Mouse (Mus musculus): ENCODE measurements around the gene Pdia4. TPM values are rescaled to one million over a fixed set of nuclear protein-coding genes. Genes with fewer than 3 reads are reported as not detected.
"Not testable (repeated sequence)": the region's sequence is repeated elsewhere in the genome, so short reads cannot be mapped to it uniquely, and the experiment has no call there.

Gene Pdia4
- polyA plus RNA-seq, 1 experiment from 2014 or later = 292 TPM

DNA sequence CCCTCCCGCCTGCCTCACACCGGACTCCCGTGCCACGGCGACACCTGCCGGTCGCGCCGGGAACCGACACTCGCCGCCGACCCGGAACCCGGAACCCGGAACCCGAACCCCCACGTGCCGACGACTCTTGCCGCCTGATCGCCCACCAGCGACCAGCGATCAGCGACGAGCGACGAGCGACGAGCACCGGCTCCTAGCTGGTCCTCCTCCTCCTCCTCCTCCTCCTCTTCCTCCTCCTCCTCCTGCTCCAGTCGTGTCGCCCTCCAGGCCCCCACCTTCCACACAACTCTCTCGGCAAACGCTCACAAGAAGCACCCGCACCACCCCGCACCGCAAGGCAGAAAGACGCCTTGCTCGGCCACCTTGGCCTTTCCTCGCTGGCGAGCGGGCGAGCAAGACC is 60.1 kb downstream of the Pdia4 start:
- H3K9me3 ChIP-seq; H3K36me3 ChIP-seq; H3K4me1 ChIP-seq; H3K27ac ChIP-seq; ATAC-seq (ENCODE audit: insufficient number of reproducible peaks, low FRiP score, low TSS enrichment, low read depth); H3K9ac ChIP-seq; H3K4me3 ChIP-seq; H3K4me2 ChIP-seq; H3K27me3 ChIP-seq: not testable (repeated sequence)
- WGBS = 2% methylated on average over 13 of the region's 44 CpGs

DNA sequence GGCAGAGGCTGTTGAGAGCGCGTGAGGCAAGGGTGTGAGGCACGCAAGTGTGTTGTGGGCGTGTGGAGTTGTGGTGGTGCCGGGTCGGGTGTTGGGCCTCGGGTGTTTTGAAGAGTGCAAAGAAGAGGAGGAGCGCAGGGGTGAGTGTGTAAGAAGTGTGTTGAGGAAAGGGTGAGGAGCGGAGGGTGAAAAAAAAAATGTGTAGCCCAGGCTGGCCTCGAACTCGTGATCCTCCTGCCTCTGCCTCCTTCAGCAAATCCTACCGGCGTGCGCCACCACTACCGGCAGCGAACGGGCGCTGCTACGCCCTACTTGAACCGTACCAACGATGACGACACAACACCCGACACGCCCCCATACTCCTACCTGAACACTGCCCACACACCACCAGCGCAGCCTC is 64.9 kb downstream of the Pdia4 start:
- Histone ChIP-seq H3K4me3 (peak overlapping the region; percentile 32), H3K4me2 (peak overlapping the region; percentile 46)
- H3K4me1 ChIP-seq; H3K27ac ChIP-seq; H3K36me3 ChIP-seq; H3K27me3 ChIP-seq; H3K9me3 ChIP-seq; ATAC-seq (ENCODE audit: insufficient number of reproducible peaks, low FRiP score, low TSS enrichment, low read depth); H3K9ac ChIP-seq: not testable (repeated sequence)
- WGBS = 8% methylated on average over 15 of the region's 25 CpGs

DNA sequence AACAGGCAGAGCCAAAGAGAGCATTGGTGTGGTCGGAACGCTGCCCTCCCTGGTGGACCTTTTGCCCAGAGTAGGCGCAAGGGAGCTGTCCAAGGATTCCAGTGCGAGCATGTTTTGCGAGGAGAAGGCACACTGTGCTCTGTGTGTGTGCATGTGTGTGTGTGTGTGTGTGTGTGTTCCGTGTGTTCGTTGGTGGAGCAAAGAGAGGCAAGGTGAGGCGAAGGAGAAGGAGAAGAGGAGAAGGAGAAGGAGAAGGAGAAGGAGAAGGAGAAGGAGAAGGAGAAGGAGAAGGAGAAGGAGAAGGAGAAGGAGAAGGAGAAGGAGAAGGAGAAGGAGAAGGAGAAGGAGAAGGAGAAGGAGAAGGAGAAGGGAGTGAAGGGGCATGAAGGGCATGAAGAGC is 65.3 kb downstream of the Pdia4 start:
- WGBS = 82% methylated on average over 4 of the region's 8 CpGs
- not testable (repeated sequence) for H3K27me3 ChIP-seq; ATAC-seq (ENCODE audit: insufficient number of reproducible peaks, low FRiP score, low TSS enrichment, low read depth); H3K9me3 ChIP-seq; H3K4me1 ChIP-seq; H3K4me2 ChIP-seq; H3K36me3 ChIP-seq; H3K4me3 ChIP-seq; H3K27ac ChIP-seq; H3K9ac ChIP-seq

MicroRNA genes within 50 kb of the gene (microRNA counts, 519-probe panel; counts per million panel counts)
- microRNA mmu-miR-704 = 1,601 counts per million, percentile 20 among the panel's probes with 10 or more counts

Small RNA genes within 50 kb of the gene (microRNA-seq; reads per million reads assigned to microRNA genes)
- gene Mir704 = not detected

Other genes with a start within 250 kb of the Pdia4 start
- 75.2 and 76.6 TPM in 2 replicates for gene Ezh2, start 218.1 kb downstream of the Pdia4 start, polyA plus RNA-seq (2015; fragmentation: Nextera tagmentation; extraction: Ambion mirVana)
- gene Zfp786, start 17.4 kb upstream of the Pdia4 start, polyA plus RNA-seq (2015; fragmentation: Nextera tagmentation; extraction: Ambion mirVana) = 2.5 and 3.6 TPM in 2 replicates
- gene Zfp398, start 22.2 kb upstream of the Pdia4 start, polyA plus RNA-seq (2015; fragmentation: Nextera tagmentation; extraction: Ambion mirVana) = 11.0 and 12.0 TPM in 2 replicates
- 23.1 and 23.6 TPM in 2 replicates for gene Zfp282, start 63.8 kb upstream of the Pdia4 start, polyA plus RNA-seq (2015; fragmentation: Nextera tagmentation; extraction: Ambion mirVana)
- gene Zfp212, start 107.0 kb upstream of the Pdia4 start, polyA plus RNA-seq (2015; fragmentation: Nextera tagmentation; extraction: Ambion mirVana) = 17.2 and 18.0 TPM in 2 replicates
- 10.6 and 11.3 TPM in 2 replicates for gene Zfp956, start 140.0 kb upstream of the Pdia4 start, polyA plus RNA-seq (2015; fragmentation: Nextera tagmentation; extraction: Ambion mirVana)
- 7.1 and 8.0 TPM in 2 replicates for gene Zfp777, start 235.5 kb upstream of the Pdia4 start, polyA plus RNA-seq (2015; fragmentation: Nextera tagmentation; extraction: Ambion mirVana)